Mouse (Mus musculus): ENCODE measurements around the gene Bpifb2.

- TF ChIP-seq EP300 (IDR thresholded peaks at IDR 0.05) (no peak), CTCF (IDR thresholded peaks at IDR 0.05) (no peak)
These were observed 69.7 kb downstream of the Bpifb2 start for GRCm38 (mm10) chr2:153944567-153944966.

All from lung, postnatal 0 days (tissue).